Mouse (Mus musculus) heart, adult 2 months (tissue): ENCODE measurements around the gene BC049730.
"Not testable (repeated sequence)": the region's sequence is repeated elsewhere in the genome, so short reads cannot be mapped to it uniquely, and the experiment has no call there.

Source experiments
- CTCF ChIP-seq: fragments of 200-600 bp; IDR thresholded peaks from 2 replicates; pipeline ENCODE4 v1.8.1; 2022; ENCODE audit warnings: antibody characterized with exemption, mild to moderate bottlenecking, moderate library complexity
- POLR2A ChIP-seq: fragments of 200-500 bp; IDR thresholded peaks from 2 replicates; pipeline ENCODE4 v1.6.1; 2011; ENCODE audit warnings: mild to moderate bottlenecking, low read depth, low read length, control low read depth; ENCODE audit not compliant: insufficient read depth

DNA sequence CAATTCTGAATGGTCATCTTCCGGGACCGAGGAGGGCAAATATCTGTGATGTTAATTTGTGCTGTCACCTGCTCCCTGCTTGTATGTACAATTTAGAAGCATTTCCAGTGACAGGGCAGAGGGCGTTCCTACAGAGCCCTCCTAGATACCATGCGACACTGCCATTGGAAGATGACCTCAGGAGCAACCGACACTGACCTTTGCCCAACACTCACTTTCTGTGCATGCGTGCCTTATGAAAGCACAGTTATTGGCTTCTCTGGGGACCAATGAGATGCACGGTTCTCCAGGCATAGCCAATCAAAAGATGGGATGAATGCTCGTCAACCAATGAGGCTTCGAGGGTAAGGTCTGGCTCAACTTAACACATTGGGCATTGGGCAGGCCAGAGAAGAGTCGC, 21.5 kb upstream of the BC049730 start:
- TF ChIP-seq CTCF, POLR2A: not testable (repeated sequence)
